Mouse (Mus musculus): ENCODE measurements around the gene 6430548M08Rik. TPM values are rescaled to one million over a fixed set of nuclear protein-coding genes. Genes with fewer than 3 reads are reported as not detected.

Gene 6430548M08Rik
- 7.9 and 15.6 TPM in 2 replicates for polyA plus RNA-seq (2012; rRNA removed; ENCODE audit: low replicate concordance)

GRCm38 (mm10) chr8:120113758-120114255 is at the start of gene 6430548M08Rik:
6430548M08Rik (plus strand) TSS chr8:120114152.

GRCm38 (mm10) chr8:120101068-120101972 is 12.6 kb upstream of the 6430548M08Rik start, which contains the start of gene Zdhhc7:
Zdhhc7 (minus strand) TSS chr8:120101482.

GRCm38 (mm10) chr8:120177318-120178123 is 63.6 kb downstream of the 6430548M08Rik start, which contains the start of gene Fam92b:
Fam92b (minus strand) TSS chr8:120177466.

Other genes starting within 250 kb of the 6430548M08Rik start
- 101 and 122 TPM in 2 replicates for gene Usp10, start 203.8 kb upstream of the 6430548M08Rik start, polyA plus RNA-seq (2012; rRNA removed; ENCODE audit: low replicate concordance)
- 43.1 and 44.1 TPM in 2 replicates for gene Gm20388, start 203.3 kb upstream of the 6430548M08Rik start, polyA plus RNA-seq (2012; rRNA removed; ENCODE audit: low replicate concordance)
- 4.4 and 13.5 TPM in 2 replicates for gene Crispld2, start 121.7 kb upstream of the 6430548M08Rik start, polyA plus RNA-seq (2012; rRNA removed; ENCODE audit: low replicate concordance)
- gene Zdhhc7, start 12.7 kb upstream of the 6430548M08Rik start, polyA plus RNA-seq (2012; rRNA removed; ENCODE audit: low replicate concordance) = 131 and 211 TPM in 2 replicates
- gene Fam92b, start 63.3 kb downstream of the 6430548M08Rik start, polyA plus RNA-seq (2012; rRNA removed; ENCODE audit: low replicate concordance) = 0.08 and 0.50 TPM in 2 replicates
- 34.9 and 35.8 TPM in 2 replicates for gene Gse1, start 114.3 kb downstream of the 6430548M08Rik start, polyA plus RNA-seq (2012; rRNA removed; ENCODE audit: low replicate concordance)